1 mouse cellular context compared by ENCODE assay signal in the genomic region with DNA sequence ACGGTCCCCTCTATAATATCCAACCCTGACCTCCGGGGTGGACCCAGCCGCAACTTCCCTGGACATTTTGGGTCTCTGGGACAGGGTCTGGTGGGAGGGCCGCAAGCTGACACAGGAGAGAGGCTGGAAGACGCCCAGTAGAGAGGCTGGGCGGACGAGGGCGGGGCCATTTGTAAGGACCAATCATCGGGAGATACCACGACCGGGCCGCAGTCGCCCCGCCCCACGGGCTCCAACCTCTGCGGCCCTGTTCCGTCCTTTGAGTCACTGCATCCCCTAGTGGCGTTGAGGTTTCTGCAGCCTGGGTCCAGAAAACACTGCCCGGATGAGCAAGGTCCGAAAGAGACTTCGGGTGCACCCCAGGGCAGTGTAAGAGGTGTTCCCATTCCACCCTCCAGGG.
A peak's percentile ranks its signal among the peaks of the same experiment; 100 is the strongest.
TF ChIP-seq lines count a peak whose summit lies in the region.

No protein-coding gene starts in this region.

TF ChIP-seq in MEL, 35 proteins besides CTCF, POLR2A, EP300 and RAD21 (continued from another document):
- TF ChIP-seq ETS1 (IDR thresholded peaks at IDR 0.05; ENCODE audit: low read depth, low read length), result no peak
- no peak for TF ChIP-seq MAX (IDR thresholded peaks at IDR 0.05; ENCODE audit: low read length)
- peak; percentile 48 for TF ChIP-seq ZC3H11A (IDR thresholded peaks at IDR 0.05; ENCODE audit: low read depth, low read length)
- no peak for TF ChIP-seq TAL1 (IDR thresholded peaks at IDR 0.05; ENCODE audit: low read length)
- no peak for TF ChIP-seq POLR2AphosphoS5 (IDR thresholded peaks at IDR 0.05; ENCODE audit: borderline replicate concordance, low read depth, low read length)
- peak; percentile 69 for TF ChIP-seq SMC3 (IDR thresholded peaks at IDR 0.05; ENCODE audit: low read depth, low read length)
- no peak for TF ChIP-seq MAFK (IDR thresholded peaks at IDR 0.05; ENCODE audit: borderline replicate concordance, low read depth, low read length)
- TF ChIP-seq HCFC1 (IDR thresholded peaks at IDR 0.05; ENCODE audit: low read depth, low read length), result peak; percentile 40; the same call in 1 of the 2 replicates
- no peak for TF ChIP-seq BHLHE40 (IDR thresholded peaks at IDR 0.05; ENCODE audit: borderline replicate concordance, low read depth, low read length)
- TF ChIP-seq MXI1 (IDR thresholded peaks at IDR 0.05; ENCODE audit: low read depth, low read length), result peak; percentile 48
- no peak for TF ChIP-seq GATA1 (IDR thresholded peaks at IDR 0.05; ENCODE audit: low read depth, low read length)
- no peak for TF ChIP-seq ELF1 (IDR thresholded peaks at IDR 0.05; ENCODE audit: low read depth, low read length)
